Mouse (Mus musculus) spleen, adult 2 months (tissue): Measurements from ENCODE around the gene Gatad2b.

Experiments used
- CTCF ChIP-seq: fragments of 200-500 bp; IDR thresholded peaks from 2 replicates; pipeline ENCODE4 v1.5.1; 2011; ENCODE audit warnings: mild to moderate bottlenecking, inconsistent platforms; ENCODE audit not compliant: insufficient read depth, insufficient read length, insufficient replicate concordance; ENCODE audit errors: extremely low read depth
- POLR2A ChIP-seq: fragments of 200-500 bp; IDR thresholded peaks from 2 replicates; pipeline ENCODE4 v1.6.1; 2011; ENCODE audit warnings: low read depth, low read length, inconsistent platforms

GRCm38 (mm10) chr3:90309589-90309988 lies 16.6 kb downstream of the Gatad2b start:
- TF ChIP-seq CTCF (no peak), POLR2A (no peak)
